Mouse (Mus musculus) midbrain, postnatal 0 days (tissue): ENCODE measurements around the gene Apoa1. TPM values are rescaled to one million over a fixed set of nuclear protein-coding genes. Genes with fewer than 3 reads are reported as not detected.

Experiments used
- ATAC-seq: fragments of 200-750 bp; cut with Nextera tagmentation; 2 replicates; pipeline ENCODE4 v1.8.0; 2017; ENCODE audit warnings: moderate number of reproducible peaks, mild to moderate bottlenecking, moderate TSS enrichment, moderate library complexity; ENCODE audit not compliant: low FRiP score
- DNase-seq: peaks from one replicate; pipeline ENCODE4 v3.0.0-alpha.2; 2015; ENCODE audit warnings: low spot score
- H3K27ac ChIP-seq: fragments of 300-500 bp; sonication (generic); 2 replicates; pipeline ENCODE4 v1.5.1; 2014; ENCODE audit warnings: low read depth, mild to moderate bottlenecking, low read length, mixed read lengths
- H3K27me3 ChIP-seq: fragments of 300-500 bp; sonication (generic); 2 replicates; pipeline ENCODE4 v1.6.1; 2014; ENCODE audit warnings: low read length, control low read depth, mixed read lengths; ENCODE audit not compliant: insufficient read depth
- H3K36me3 ChIP-seq: fragments of 300-500 bp; sonication (generic); 2 replicates; pipeline ENCODE4 v1.6.1; 2014; ENCODE audit warnings: low read length, control low read depth, mixed read lengths; ENCODE audit not compliant: insufficient read depth
- H3K4me1 ChIP-seq: fragments of 300-500 bp; sonication (generic); 2 replicates; pipeline ENCODE4 v1.6.1; 2014; ENCODE audit warnings: mild to moderate bottlenecking, control low read depth, antibody characterized with exemption, low read length, mixed read lengths; ENCODE audit not compliant: insufficient read depth
- H3K4me2 ChIP-seq: fragments of 300-500 bp; sonication (generic); 2 replicates; pipeline ENCODE4 v1.6.1; 2014; ENCODE audit warnings: low read depth, mild to moderate bottlenecking, low read length, mixed read lengths; ENCODE audit not compliant: poor library complexity, severe bottlenecking
- H3K4me3 ChIP-seq: fragments of 300-500 bp; sonication (generic); 2 replicates; pipeline ENCODE4 v1.5.1; 2014; ENCODE audit warnings: low read depth, mild to moderate bottlenecking, low read length, moderate library complexity
- H3K9ac ChIP-seq: fragments of 300-500 bp; sonication (generic); replicated peaks from 2 replicates; pipeline ENCODE4 v1.6.1; 2014; ENCODE audit warnings: mild to moderate bottlenecking, low read length, moderate library complexity, mixed read lengths; ENCODE audit not compliant: poor library complexity, severe bottlenecking
- H3K9me3 ChIP-seq: fragments of 300-500 bp; sonication (generic); 2 replicates; pipeline ENCODE4 v1.6.1; 2016; ENCODE audit warnings: low read length, control low read depth
- CTCF ChIP-seq: IDR thresholded peaks from 2 replicates; pipeline ENCODE4 v1.5.1; 2016; ENCODE audit warnings: antibody characterized with exemption, mild to moderate bottlenecking
- WGBS: fragments of 180-500 bp; shearing (Covaris S2); extraction: QIAGEN DNeasy Blood & Tissue Kit; methylation state at CpG from one replicate; pipeline ENCODE4 v1.1.7; 2014; 5-methylcytosine and 5-hydroxymethylcytosine counted together
- polyA plus RNA-seq: library from polyadenylated mRNA; unstranded; fragments of >200 nt; fragmentation: Nextera tagmentation; extraction: Ambion mirVana; gene quantifications from 2 replicates; pipeline ENCODE4 v1.2.1, GENCODE M21; 2015
- total RNA-seq: library from RNA; depleted of rRNA; stranded (reverse); fragments of >200 nt; gene quantifications from 2 replicates; pipeline ENCODE4 v1.2.3, GENCODE M21; 2014

Gene Apoa1
- total and polyA plus RNA-seq, 2 experiments from 2014 or later: 1.4 to 6.2 TPM

DNA sequence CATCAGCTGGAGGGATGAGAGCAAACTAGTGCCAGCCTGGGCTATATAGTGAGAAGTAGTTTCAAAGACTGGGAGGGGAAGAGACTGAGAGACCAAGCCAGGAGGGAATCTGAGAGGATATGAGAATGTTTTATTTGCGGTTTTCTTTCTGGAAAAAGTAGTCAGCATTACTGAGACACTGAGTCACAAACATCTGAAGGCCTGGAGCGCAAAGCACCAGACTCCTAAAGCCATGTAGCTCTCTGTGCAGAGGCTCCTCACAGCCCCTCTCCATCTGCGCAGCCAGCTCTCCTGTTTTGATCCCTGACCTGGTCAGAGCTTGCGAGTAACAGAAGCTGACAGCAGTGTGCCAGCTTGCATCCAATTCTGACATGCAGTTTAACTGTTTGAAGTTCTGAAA, 40.0 kb upstream of the Apoa1 start:
- WGBS: 85% methylated on average over 4 of the region's 4 CpGs

DNA sequence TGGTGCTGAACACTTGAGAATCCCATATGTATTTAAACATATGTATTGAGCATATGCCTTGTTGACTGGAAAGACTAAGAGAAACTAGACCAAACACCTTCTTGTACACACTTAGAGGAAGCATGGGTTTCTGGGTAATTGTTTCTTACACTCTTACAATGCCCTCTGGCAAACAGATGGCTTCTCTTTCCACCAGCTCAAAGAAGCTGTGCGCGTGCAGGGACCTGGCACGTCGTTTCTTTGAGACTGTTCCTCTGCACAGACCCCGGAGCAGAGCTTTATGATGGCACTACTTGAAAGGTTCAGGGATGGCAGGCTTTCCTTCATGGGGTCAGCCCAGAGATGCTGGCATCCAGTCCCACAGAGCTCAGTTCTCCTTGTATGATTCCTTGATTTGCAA, 39.4 kb upstream of the Apoa1 start:
- Histone ChIP-seq H3K27ac (no peak overlapping the region), H3K9ac (no peak overlapping the region), H3K4me2 (no peak overlapping the region), H3K9me3 (no peaks in the 10 kb centered on the region), H3K27me3 (no peaks in the 10 kb centered on the region), H3K4me3 (no peak overlapping the region), H3K36me3 (0 out of 2 replicates have a peak, but pooled peaks cover 5% of the 10 kb centered on the region), H3K4me1 (no peaks in the 10 kb centered on the region; the same call in 1 of the 2 replicates)
- DNase-seq (peak; percentile 28), ATAC-seq (no peak)
- TF ChIP-seq CTCF: no peak
- WGBS: 42% methylated on average over 5 of the region's 5 CpGs

More for the DNA sequence above, 40.0 kb upstream of the Apoa1 start:
- Histone ChIP-seq H3K9ac (no peak overlapping the region), H3K9me3 (no peaks in the 10 kb centered on the region), H3K4me2 (no peak overlapping the region), H3K4me3 (no peak overlapping the region), H3K27me3 (no peaks in the 10 kb centered on the region), H3K36me3 (0 out of 2 replicates have a peak, but pooled peaks cover 5% of the 10 kb centered on the region), H3K4me1 (no peaks in the 10 kb centered on the region; the same call in 1 of the 2 replicates), H3K27ac (no peak overlapping the region)
- no peak for TF ChIP-seq CTCF
- DNase-seq (no peak), ATAC-seq (no peak)

GRCm38 (mm10) chr9:46189381-46189780, 39.0 kb upstream of the Apoa1 start:
- WGBS: 70% methylated on average over 10 of the region's 10 CpGs
- Histone ChIP-seq H3K27ac (no peak overlapping the region), H3K4me1 (no peaks in the 10 kb centered on the region; the same call in 1 of the 2 replicates), H3K9me3 (no peaks in the 10 kb centered on the region), H3K4me3 (no peak overlapping the region), H3K4me2 (no peak overlapping the region), H3K27me3 (no peaks in the 10 kb centered on the region), H3K36me3 (0 out of 2 replicates have a peak, but pooled peaks cover 5% of the 10 kb centered on the region), H3K9ac (no peak overlapping the region)
- peak; percentile 51 for DNase-seq
- TF ChIP-seq CTCF: peak; percentile 62
- ATAC-seq: no peak

DNA sequence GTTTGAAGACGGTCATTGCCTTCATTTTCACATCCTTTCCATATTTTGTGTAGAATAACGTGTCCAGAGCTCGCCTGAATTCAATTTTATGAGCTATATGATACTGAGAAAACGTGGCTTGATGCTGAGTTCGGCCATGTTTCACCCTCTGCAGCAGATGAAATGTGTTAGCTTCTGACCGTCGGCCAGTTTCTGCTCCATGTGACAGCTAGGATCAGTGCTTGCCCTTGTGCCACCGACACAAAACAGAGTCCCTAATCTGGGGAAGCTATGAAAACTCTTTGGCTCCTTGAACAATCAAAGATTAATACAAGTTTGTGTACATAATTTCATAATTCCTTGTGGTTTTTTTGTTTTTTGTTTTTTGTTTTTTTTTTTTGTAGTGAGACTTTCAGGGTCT, 37.1 kb upstream of the Apoa1 start:
- Histone ChIP-seq H3K27me3 (no peaks in the 10 kb centered on the region), H3K9ac (no peak overlapping the region), H3K27ac (no peak overlapping the region), H3K36me3 (peaks cover 18% of the 10 kb centered on the region), H3K4me3 (no peak overlapping the region), H3K4me1 (no peaks in the 10 kb centered on the region; the same call in 1 of the 2 replicates), H3K9me3 (no peaks in the 10 kb centered on the region), H3K4me2 (no peak overlapping the region)
- no peak for TF ChIP-seq CTCF
- DNase-seq (no peak), ATAC-seq (no peak)
- 73% methylated on average over 8 of the region's 8 CpGs for WGBS

DNA sequence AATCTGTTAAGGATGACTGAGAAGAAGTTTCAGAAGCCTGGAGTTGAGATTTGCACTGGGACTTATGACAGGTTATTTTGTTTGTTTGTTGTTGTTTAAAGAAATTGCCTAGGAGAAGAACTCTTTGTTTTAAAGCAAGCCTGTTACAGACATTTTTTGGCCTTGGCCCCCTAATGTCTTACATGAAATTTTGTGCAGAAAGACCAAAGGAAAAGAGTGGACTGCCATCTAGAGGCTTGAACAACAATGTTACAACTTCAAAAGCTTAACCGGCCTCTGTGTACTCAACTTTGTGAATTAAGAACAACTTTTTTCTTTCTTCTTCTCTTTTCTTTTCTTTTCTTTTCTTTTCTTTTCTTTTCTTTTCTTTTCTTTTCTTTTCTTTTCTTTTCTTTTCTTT, 36.7 kb upstream of the Apoa1 start:
- WGBS: 14% methylated on average over 1 of the region's 1 CpGs
- Histone ChIP-seq H3K4me1 (no peaks in the 10 kb centered on the region; the same call in 1 of the 2 replicates), H3K27ac (no peak overlapping the region), H3K4me3 (no peak overlapping the region), H3K9me3 (no peaks in the 10 kb centered on the region), H3K27me3 (no peaks in the 10 kb centered on the region), H3K4me2 (no peak overlapping the region), H3K9ac (no peak overlapping the region), H3K36me3 (peaks cover 18% of the 10 kb centered on the region)
- no peak for ATAC-seq
- TF ChIP-seq CTCF: peak; percentile 81
- peak; percentile 86 for DNase-seq

DNA sequence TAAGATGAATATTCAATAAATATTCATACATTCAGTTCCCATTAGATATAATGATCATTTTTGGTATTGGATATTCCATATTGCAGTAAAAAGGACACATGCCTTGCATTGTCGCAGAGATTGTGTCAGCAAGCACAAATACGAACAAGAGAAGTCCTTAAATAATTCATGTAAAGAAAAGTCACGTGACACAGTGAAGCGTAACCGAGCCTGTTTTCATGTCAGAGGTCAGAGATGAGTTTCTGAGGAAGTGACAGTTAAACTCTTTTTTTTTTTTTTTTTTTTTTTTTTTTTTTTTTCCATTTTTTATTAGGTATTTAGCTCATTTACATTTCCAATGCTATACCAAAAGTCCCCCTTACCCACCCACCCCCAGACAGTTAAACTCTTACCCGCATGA, 35.7 kb upstream of the Apoa1 start:
- WGBS: 65% methylated on average over 6 of the region's 6 CpGs

More for the DNA sequence above, 35.7 kb upstream of the Apoa1 start:
- H3K4me3 ChIP-seq: no peak overlapping the region
- H3K4me2 ChIP-seq: no peak overlapping the region
- H3K4me1 ChIP-seq: no peaks in the 10 kb centered on the region; the same call in 1 of the 2 replicates
- TF ChIP-seq CTCF: no peak
- no peak overlapping the region for H3K27ac ChIP-seq
- H3K9ac ChIP-seq: no peak overlapping the region
- ATAC-seq (no peak), DNase-seq (no peak)
- H3K36me3 ChIP-seq: peaks cover 21% of the 10 kb centered on the region
- no peaks in the 10 kb centered on the region for H3K9me3 ChIP-seq
- no peaks in the 10 kb centered on the region for H3K27me3 ChIP-seq
